Mouse (Mus musculus): ENCODE results near the gene Emcn.

GRCm38 (mm10) chr3:137465953-137466352 is 125.1 kb downstream of the Emcn start:
- no peak for TF ChIP-seq POLR2A (IDR thresholded peaks at IDR 0.05; ENCODE audit: low read depth, low read length)
- no peak for TF ChIP-seq CTCF (IDR thresholded peaks at IDR 0.05; ENCODE audit: borderline replicate concordance, insufficient read depth, low read length)

All from embryonic fibroblast, embryonic 13.5 days (primary cell).